ENCODE assay signal across 11 mouse cellular contexts in genomic region chr13:90464051-90464450, GRCm38 (mm10).
DNase-seq lines count a peak whose midpoint lies in the region; ATAC-seq lines count a peak whose summit lies in the region.
"Had no signal": no experiment of that assay in that cellular context is flagged by ENCODE, and none has a peak within 500 bp of the region (broad histone marks: within the 10 kb centered on the region; RNA-seq: fewer than 3 reads in every experiment).

No protein-coding gene starts in this region.

- H3K36me3 ChIP-seq in kidney, embryonic 15.5 days, result no peaks in the 10 kb centered on the region
- H3K36me3 ChIP-seq: embryonic facial prominence, embryonic 15.5 days; heart, embryonic 15.5 days had no signal

- WGBS in kidney, embryonic 15.5 days, result 76% methylated on average over 2 of the region's 2 CpGs

- H3K9me3 ChIP-seq in kidney, embryonic 15.5 days (replicated peaks), result no peaks in the 10 kb centered on the region
- H3K9me3 ChIP-seq: embryonic facial prominence, embryonic 15.5 days; heart, embryonic 15.5 days had no signal

- no peak overlapping the region for H3K4me3 ChIP-seq in kidney, embryonic 15.5 days (replicated peaks)
- H3K4me3 ChIP-seq: embryonic facial prominence, embryonic 15.5 days; heart, embryonic 15.5 days had no signal

- peak overlapping the region; percentile 82 for H3K27ac ChIP-seq in kidney, embryonic 15.5 days
- H3K27ac ChIP-seq: embryonic facial prominence, embryonic 15.5 days; heart, embryonic 15.5 days had no signal

- no peak overlapping the region for H3K4me2 ChIP-seq in kidney, embryonic 15.5 days
- H3K4me2 ChIP-seq: embryonic facial prominence, embryonic 15.5 days; heart, embryonic 15.5 days had no signal

- no peak overlapping the region for H3K9ac ChIP-seq in kidney, embryonic 15.5 days
- H3K9ac ChIP-seq: embryonic facial prominence, embryonic 15.5 days; heart, embryonic 15.5 days had no signal

- DNase-seq in urinary bladder, postnatal 14 days (ENCODE audit: low spot score), result peak; percentile 51
- DNase-seq in urinary bladder, adult 18-20 months (ENCODE audit: low spot score in 2 of 2), result no peak
- peak; percentile 5 for DNase-seq in heart, adult 8-10 months (ENCODE audit: low spot score)
- DNase-seq in testis, postnatal 14 days (ENCODE audit: low spot score), result peak; percentile 39
- no peak for DNase-seq in thymus, postnatal 4 days
- no peak for DNase-seq in cerebellum, adult 11 months
- DNase-seq in layer of hippocampus, adult 9-10 months (ENCODE audit: low spot score), result no peak
- DNase-seq: thymus, adult 18-20 months had no signal

- ATAC-seq in kidney, embryonic 15.5 days (replicated peaks; ENCODE audit: low FRiP score), result peak; percentile 86

- H3K4me1 ChIP-seq in kidney, embryonic 15.5 days, result peaks cover 8% of the 10 kb centered on the region

- no peaks in the 10 kb centered on the region for H3K27me3 ChIP-seq in kidney, embryonic 15.5 days
- H3K27me3 ChIP-seq: embryonic facial prominence, embryonic 15.5 days; heart, embryonic 15.5 days had no signal

Comparison
In these comparisons a context has a peak if more than half of its experiments do, and no peak if none do; other contexts are left out.
1. DNase-seq: peak in urinary bladder, postnatal 14 days (single experiment), heart, adult 8-10 months (single experiment) and testis, postnatal 14 days (single experiment); none in urinary bladder, adult 18-20 months (0 of 2), thymus, postnatal 4 days (single experiment), cerebellum, adult 11 months (single experiment) and layer of hippocampus, adult 9-10 months (single experiment).